Mouse (Mus musculus) midbrain, embryonic 12.5 days (tissue): ENCODE results near the gene Akap1. TPM values are rescaled to one million over a fixed set of nuclear protein-coding genes. Genes with fewer than 3 reads are reported as not detected.

Experiments
- ATAC-seq: fragments of 200-750 bp; cut with Nextera tagmentation; 2 replicates; pipeline ENCODE4 v1.8.0; 2017; ENCODE audit warnings: low read depth, moderate TSS enrichment, moderate library complexity; ENCODE audit not compliant: low FRiP score
- H3K27ac ChIP-seq: fragments of 300-500 bp; sonication (generic); replicated peaks from 2 replicates; pipeline ENCODE4 v1.5.1; 2016; ENCODE audit warnings: mild to moderate bottlenecking
- H3K27me3 ChIP-seq: fragments of 300-500 bp; sonication (generic); 2 replicates; pipeline ENCODE4 v1.6.1; 2016; ENCODE audit warnings: mild to moderate bottlenecking
- H3K36me3 ChIP-seq: fragments of 300-500 bp; sonication (generic); 2 replicates; pipeline ENCODE4 v1.6.1; 2016
- H3K4me1 ChIP-seq: fragments of 300-500 bp; sonication (generic); 2 replicates; pipeline ENCODE4 v1.6.1; 2016
- H3K4me2 ChIP-seq: fragments of 300-500 bp; sonication (generic); replicated peaks from 2 replicates; pipeline ENCODE4 v1.6.1; 2016; ENCODE audit warnings: mild to moderate bottlenecking, moderate library complexity
- H3K4me3 ChIP-seq: fragments of 300-500 bp; sonication (generic); 2 replicates; pipeline ENCODE4 v1.5.1; 2016; ENCODE audit warnings: mild to moderate bottlenecking
- H3K9ac ChIP-seq: fragments of 300-500 bp; sonication (generic); replicated peaks from 2 replicates; pipeline ENCODE4 v1.6.1; 2016; ENCODE audit warnings: mild to moderate bottlenecking, moderate library complexity
- H3K9me3 ChIP-seq: fragments of 300-500 bp; sonication (generic); 2 replicates; pipeline ENCODE4 v1.6.1; 2016; ENCODE audit warnings: mild to moderate bottlenecking
- WGBS: fragments of 180-500 bp; shearing (Covaris S2); methylation state at CpG from one replicate; pipeline ENCODE4 v1.1.7; 2016; 5-methylcytosine and 5-hydroxymethylcytosine counted together
- polyA plus RNA-seq: library from polyadenylated mRNA; unstranded; fragments of >200 nt; fragmentation: Nextera tagmentation; extraction: Ambion mirVana; gene quantifications from 2 replicates; pipeline ENCODE4 v1.2.1, GENCODE M21; 2016

The Akap1 gene
- polyA plus RNA-seq, 1 experiment from 2014 or later, result 23.7 TPM

- no peak overlapping the region for H3K27ac ChIP-seq
- WGBS, result 89% methylated on average over 6 of the region's 6 CpGs
- no peak overlapping the region for H3K9ac ChIP-seq
- peaks cover 55% of the 10 kb centered on the region for H3K36me3 ChIP-seq
- H3K27me3 ChIP-seq, result no peaks in the 10 kb centered on the region
- H3K4me1 ChIP-seq, result no peaks in the 10 kb centered on the region
- H3K4me3 ChIP-seq, result no peak overlapping the region
- no peaks in the 10 kb centered on the region for H3K9me3 ChIP-seq
- H3K4me2 ChIP-seq, result no peak overlapping the region
- ATAC-seq, result no peak
These were observed 25.0 kb downstream of the Akap1 start for GRCm38 (mm10) chr11:88839379-88839778.

GRCm38 (mm10) chr11:88838630-88839029 lies 25.8 kb downstream of the Akap1 start:
- Histone ChIP-seq H3K4me3 (no peak overlapping the region), H3K4me1 (no peaks in the 10 kb centered on the region), H3K4me2 (no peak overlapping the region), H3K27ac (no peak overlapping the region), H3K9me3 (no peaks in the 10 kb centered on the region), H3K36me3 (peaks cover 55% of the 10 kb centered on the region), H3K27me3 (no peaks in the 10 kb centered on the region), H3K9ac (no peak overlapping the region)
- no peak for ATAC-seq
- 93% methylated on average over 13 of the region's 13 CpGs for WGBS

DNA sequence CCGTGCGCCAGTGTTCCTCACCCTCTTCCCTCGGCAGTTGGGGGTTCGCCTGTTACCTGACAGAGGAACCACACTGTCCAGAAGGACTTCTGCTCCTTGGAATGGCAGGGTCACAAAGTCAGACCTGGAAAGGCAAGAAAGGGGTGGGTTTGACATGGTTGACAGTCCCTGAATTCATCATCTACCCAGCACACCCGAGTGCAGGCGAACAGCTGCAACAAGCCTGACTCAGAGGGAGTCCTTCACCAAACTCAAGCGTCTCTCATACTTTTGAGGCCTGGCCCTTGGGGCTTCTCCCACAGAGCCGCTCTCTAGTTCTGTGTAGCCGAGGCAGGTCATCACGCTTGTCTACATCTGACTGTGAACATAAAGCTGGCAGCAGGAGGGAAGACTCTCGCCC lies 29.8 kb downstream of the Akap1 start:
- Histone ChIP-seq H3K9me3 (no peaks in the 10 kb centered on the region), H3K4me3 (no peak overlapping the region), H3K36me3 (peaks cover 74% of the 10 kb centered on the region), H3K27ac (no peak overlapping the region), H3K9ac (no peak overlapping the region), H3K27me3 (no peaks in the 10 kb centered on the region), H3K4me2 (no peak overlapping the region), H3K4me1 (no peaks in the 10 kb centered on the region)
- ATAC-seq, result no peak
- 95% methylated on average over 11 of the region's 11 CpGs for WGBS

- no peaks in the 10 kb centered on the region for H3K27me3 ChIP-seq
- no peak for ATAC-seq
- H3K27ac ChIP-seq, result no peak overlapping the region
- H3K36me3 ChIP-seq, result peaks cover 71% of the 10 kb centered on the region
- H3K4me3 ChIP-seq, result no peak overlapping the region
- no peak overlapping the region for H3K9ac ChIP-seq
- no peak overlapping the region for H3K4me2 ChIP-seq
- H3K9me3 ChIP-seq, result no peaks in the 10 kb centered on the region
- no peaks in the 10 kb centered on the region for H3K4me1 ChIP-seq
- 84% methylated on average over 14 of the region's 14 CpGs for WGBS
These were observed 30.3 kb downstream of the Akap1 start for GRCm38 (mm10) chr11:88834134-88834533.

DNA sequence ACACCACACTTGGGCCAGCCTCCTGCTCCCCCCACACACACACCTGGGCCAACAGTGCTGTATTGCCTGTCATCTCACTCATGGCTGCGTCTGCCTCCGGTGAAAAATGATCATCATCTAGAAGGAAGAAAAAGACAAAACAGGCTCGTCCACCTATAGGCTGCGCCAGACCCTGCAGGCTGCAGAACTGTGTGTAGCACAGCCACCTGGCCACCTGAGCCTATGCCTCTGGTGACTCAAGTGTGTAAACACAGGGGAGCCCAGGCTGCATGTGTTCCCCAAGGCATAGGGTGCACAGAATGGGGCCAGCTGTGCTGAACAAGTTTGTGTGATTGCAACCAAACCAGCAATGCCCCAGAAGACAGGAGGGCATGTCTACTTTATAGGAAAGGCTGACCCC lies 31.3 kb downstream of the Akap1 start:
- Histone ChIP-seq H3K4me1 (no peaks in the 10 kb centered on the region), H3K4me3 (no peak overlapping the region), H3K36me3 (peaks cover 62% of the 10 kb centered on the region), H3K4me2 (no peak overlapping the region), H3K27me3 (no peaks in the 10 kb centered on the region), H3K9me3 (no peaks in the 10 kb centered on the region), H3K27ac (no peak overlapping the region), H3K9ac (no peak overlapping the region)
- 94% methylated on average over 4 of the region's 4 CpGs for WGBS
- ATAC-seq, result no peak

DNA sequence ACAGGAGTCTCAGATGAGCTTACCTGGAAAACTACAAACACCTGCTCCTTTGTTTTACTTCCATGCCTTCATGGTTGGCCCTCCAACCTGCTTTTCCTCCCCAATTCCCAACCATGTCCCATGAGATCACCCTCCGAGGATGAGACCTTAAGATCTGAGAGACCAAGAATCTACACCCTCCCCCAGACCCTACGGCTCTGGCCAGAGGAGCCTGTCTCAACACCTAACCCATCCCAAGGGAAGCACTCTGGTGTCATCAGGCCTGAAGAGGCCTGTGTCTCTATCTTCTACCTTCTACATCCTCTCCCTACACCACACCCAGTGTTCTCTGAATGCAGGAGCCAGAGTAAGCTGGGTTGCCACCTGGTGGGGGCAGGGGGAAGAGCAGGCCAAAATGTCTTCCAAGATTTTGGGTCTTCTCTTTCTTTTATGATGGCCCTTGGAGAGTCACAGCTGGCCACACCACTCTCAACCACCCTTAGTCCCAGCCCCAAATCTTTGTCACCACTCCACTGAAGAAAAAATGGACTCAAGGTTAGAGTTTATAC lies 34.1 kb downstream of the Akap1 start:
- no peak overlapping the region for H3K27ac ChIP-seq
- ATAC-seq, result no peak
- no peaks in the 10 kb centered on the region for H3K4me1 ChIP-seq
- H3K9me3 ChIP-seq, result no peaks in the 10 kb centered on the region
- H3K4me2 ChIP-seq, result no peak overlapping the region
- H3K36me3 ChIP-seq, result peaks cover 43% of the 10 kb centered on the region
- WGBS, result 80% methylated on average over 2 of the region's 2 CpGs
- 0 out of 2 replicates have a peak overlapping the region, but pooled peaks have one; percentile 2 for H3K9ac ChIP-seq
- H3K4me3 ChIP-seq, result no peak overlapping the region
- 0 out of 2 replicates have a peak, but pooled peaks cover 3% of the 10 kb centered on the region for H3K27me3 ChIP-seq

DNA sequence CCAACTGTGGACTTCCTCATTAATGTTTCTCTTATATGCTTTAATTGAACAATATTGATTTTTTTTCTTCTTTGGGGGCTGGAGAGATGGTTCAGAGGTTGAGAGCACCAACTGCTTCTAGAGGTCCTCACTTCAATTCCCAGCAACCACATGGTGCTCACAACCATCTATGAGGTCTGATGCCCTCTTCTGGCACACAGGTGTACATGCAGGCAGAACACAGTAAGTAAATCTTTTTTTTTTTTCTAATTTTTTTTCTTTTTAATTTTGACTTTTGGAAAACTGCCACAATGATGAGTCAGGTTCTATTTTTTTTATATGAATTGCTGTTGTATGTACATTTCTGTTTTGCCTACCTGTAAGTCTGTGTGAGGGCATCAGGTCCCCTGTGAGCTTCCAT lies 35.9 kb downstream of the Akap1 start:
- H3K4me1 ChIP-seq, result no peaks in the 10 kb centered on the region
- H3K9me3 ChIP-seq, result no peaks in the 10 kb centered on the region
- H3K4me2 ChIP-seq, result no peak overlapping the region
- H3K27ac ChIP-seq, result no peak overlapping the region
- H3K36me3 ChIP-seq, result peaks cover 26% of the 10 kb centered on the region
- no peak overlapping the region for H3K9ac ChIP-seq
- no peak for ATAC-seq
- H3K4me3 ChIP-seq, result no peak overlapping the region
- 0 out of 2 replicates have a peak, but pooled peaks cover 3% of the 10 kb centered on the region for H3K27me3 ChIP-seq

GRCm38 (mm10) chr11:88825909-88826308 lies 38.5 kb downstream of the Akap1 start:
- WGBS, result 60% methylated on average over 7 of the region's 7 CpGs
- no peak for ATAC-seq

DNA sequence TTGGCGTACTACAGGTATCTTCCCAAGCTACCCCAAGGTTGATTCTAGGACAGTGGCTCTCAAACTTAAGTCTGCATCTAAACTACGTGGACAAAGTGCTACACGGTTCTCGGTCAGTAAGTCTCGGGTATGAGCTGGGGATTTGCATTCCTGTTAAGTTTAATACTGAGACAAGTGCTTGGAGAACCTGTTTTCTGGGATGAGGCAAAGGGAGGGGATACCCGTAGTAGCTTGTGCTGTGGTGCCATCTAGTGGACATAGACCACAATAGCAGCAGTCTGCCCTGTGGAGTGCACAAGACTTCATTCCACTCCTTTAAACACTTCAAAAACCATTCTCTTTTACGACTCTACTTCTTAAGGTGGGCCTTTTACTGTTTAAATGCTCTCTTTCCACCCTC lies 41.4 kb downstream of the Akap1 start:
- Histone ChIP-seq H3K4me3 (peak overlapping the region; percentile 23), H3K27ac (peak overlapping the region; percentile 65)

More at GRCm38 (mm10) chr11:88825909-88826308, 38.5 kb downstream of the Akap1 start:
- H3K9me3 ChIP-seq, result no peaks in the 10 kb centered on the region
- H3K4me1 ChIP-seq, result peaks cover 19% of the 10 kb centered on the region
- no peak overlapping the region for H3K9ac ChIP-seq
- H3K27me3 ChIP-seq, result peaks cover 9% of the 10 kb centered on the region; the same call in 1 of the 2 replicates
- H3K4me3 ChIP-seq, result no peak overlapping the region
- no peak overlapping the region for H3K27ac ChIP-seq
- no peak overlapping the region for H3K4me2 ChIP-seq
- peaks cover 7% of the 10 kb centered on the region; the same call in 1 of the 2 replicates for H3K36me3 ChIP-seq

GRCm38 (mm10) chr11:88822526-88822925 lies 41.9 kb downstream of the Akap1 start:
- no peaks in the 10 kb centered on the region for H3K9me3 ChIP-seq
- no peak overlapping the region; the same call in 1 of the 2 replicates for H3K9ac ChIP-seq
- WGBS, result 15% methylated on average over 5 of the region's 5 CpGs
- H3K4me3 ChIP-seq, result peak overlapping the region; percentile 23
- H3K36me3 ChIP-seq, result no peaks in the 10 kb centered on the region
- peak; percentile 32; the same call in 1 of the 2 replicates for ATAC-seq
- peak overlapping the region; percentile 65 for H3K27ac ChIP-seq
- H3K4me2 ChIP-seq, result peak overlapping the region; percentile 54
- H3K27me3 ChIP-seq, result peaks cover 9% of the 10 kb centered on the region; the same call in 1 of the 2 replicates
- H3K4me1 ChIP-seq, result peaks cover 29% of the 10 kb centered on the region

More for the DNA sequence above, 41.4 kb downstream of the Akap1 start:
- Histone ChIP-seq H3K9ac (no peak overlapping the region; the same call in 1 of the 2 replicates), H3K27me3 (peaks cover 9% of the 10 kb centered on the region; the same call in 1 of the 2 replicates), H3K4me1 (peaks cover 29% of the 10 kb centered on the region), H3K36me3 (no peaks in the 10 kb centered on the region), H3K9me3 (no peaks in the 10 kb centered on the region), H3K4me2 (peak overlapping the region; percentile 54)
- peak; percentile 65 for ATAC-seq
- 2% methylated on average over 7 of the region's 7 CpGs for WGBS

GRCm38 (mm10) chr11:88820742-88821576 lies 43.4 kb downstream of the Akap1 start:
- peak; percentile 61 for ATAC-seq
- Histone ChIP-seq H3K4me2 (peak overlapping the region; percentile 38), H3K4me1 (peaks cover 29% of the 10 kb centered on the region), H3K27ac (peak overlapping the region; percentile 75), H3K4me3 (no peak overlapping the region), H3K9me3 (no peaks in the 10 kb centered on the region), H3K27me3 (peaks cover 9% of the 10 kb centered on the region; the same call in 1 of the 2 replicates), H3K36me3 (no peaks in the 10 kb centered on the region), H3K9ac (peak overlapping the region; percentile 21; the same call in 1 of the 2 replicates)
- 6% methylated on average over 24 of the region's 24 CpGs for WGBS

GRCm38 (mm10) chr11:88820253-88820652 lies 44.1 kb downstream of the Akap1 start:
- Histone ChIP-seq H3K4me3 (no peak overlapping the region), H3K4me2 (peak overlapping the region; percentile 38), H3K4me1 (peaks cover 29% of the 10 kb centered on the region), H3K9ac (no peak overlapping the region), H3K27me3 (peaks cover 7% of the 10 kb centered on the region; the same call in 1 of the 2 replicates), H3K27ac (peak overlapping the region; percentile 75), H3K36me3 (no peaks in the 10 kb centered on the region), H3K9me3 (no peaks in the 10 kb centered on the region)
- ATAC-seq, result peak; percentile 50
- WGBS, result 5% methylated on average over 5 of the region's 6 CpGs
